Mouse (Mus musculus) layer of hippocampus, adult 9-11 months (tissue): Measurements from ENCODE around the gene Stum.
"Not testable (repeated sequence)": the region's sequence is repeated elsewhere in the genome, so short reads cannot be mapped to it uniquely, and the experiment has no call there.

Experiments
- DNase-seq: peaks from one replicate; pipeline ENCODE4 v3.0.0; 2022

Stum gene

GRCm38 (mm10) chr1:180403694-180404606, 79.4 kb downstream of the Stum start:
- peak; percentile 79 for DNase-seq

- no peak for DNase-seq
Observed at GRCm38 (mm10) chr1:180403357-180403693, 80.0 kb downstream of the Stum start.

GRCm38 (mm10) chr1:180402481-180403081, 80.7 kb downstream of the Stum start:
- DNase-seq: no peak

- no peak for DNase-seq
Observed at GRCm38 (mm10) chr1:180401725-180402124, 81.6 kb downstream of the Stum start.

GRCm38 (mm10) chr1:180400691-180401455, 82.4 kb downstream of the Stum start:
- no peak for DNase-seq

GRCm38 (mm10) chr1:180398446-180398845, 84.9 kb downstream of the Stum start:
- DNase-seq: no peak

GRCm38 (mm10) chr1:180397734-180398133, 85.6 kb downstream of the Stum start:
- no peak for DNase-seq

- DNase-seq: no peak
Observed at GRCm38 (mm10) chr1:180393873-180394272, 89.4 kb downstream of the Stum start.

- no peak for DNase-seq
Observed at GRCm38 (mm10) chr1:180393017-180393797, 90.1 kb downstream of the Stum start.

- no peak for DNase-seq
Observed at GRCm38 (mm10) chr1:180392137-180392798, 91.0 kb downstream of the Stum start.

- DNase-seq: no peak
Observed at GRCm38 (mm10) chr1:180391575-180391945, 91.7 kb downstream of the Stum start.

GRCm38 (mm10) chr1:180390746-180391574, 92.3 kb downstream of the Stum start:
- no peak for DNase-seq

- no peak for DNase-seq
Observed at GRCm38 (mm10) chr1:180390321-180390731, 93.0 kb downstream of the Stum start.

- DNase-seq: not testable (repeated sequence)
Observed at GRCm38 (mm10) chr1:180389213-180389760, 94.0 kb downstream of the Stum start.

GRCm38 (mm10) chr1:180388481-180388880, 94.8 kb downstream of the Stum start:
- no peak for DNase-seq

GRCm38 (mm10) chr1:180387750-180388480, 95.4 kb downstream of the Stum start:
- DNase-seq: no peak

GRCm38 (mm10) chr1:180386951-180387749, 96.2 kb downstream of the Stum start:
- peak; percentile 99 for DNase-seq

- DNase-seq: no peak
Observed at GRCm38 (mm10) chr1:180385308-180385707, 98.0 kb downstream of the Stum start.

- peak; percentile 81 for DNase-seq
Observed at GRCm38 (mm10) chr1:180384486-180384885, 98.8 kb downstream of the Stum start.
